Mouse (Mus musculus): ENCODE results near the gene Ccdc183. TPM values are rescaled to one million over a fixed set of nuclear protein-coding genes. Genes with fewer than 3 reads are reported as not detected.

Gene Ccdc183
- polyA plus RNA-seq, 1 experiment from 2014 or later, result 0.12 TPM

Other genes with a start within 250 kb of the Ccdc183 start
- 45.3 and 51.0 TPM in 2 replicates for gene Sapcd2, start 245.4 kb downstream of the Ccdc183 start, polyA plus RNA-seq (2014; fragmentation: Nextera tagmentation; extraction: Ambion mirVana)
- 0.25 and 0.45 TPM in 2 replicates for gene Entpd2, start 221.8 kb downstream of the Ccdc183 start, polyA plus RNA-seq (2014; fragmentation: Nextera tagmentation; extraction: Ambion mirVana)
- gene Npdc1, start 218.3 kb downstream of the Ccdc183 start, polyA plus RNA-seq (2014; fragmentation: Nextera tagmentation; extraction: Ambion mirVana), result 7.0 and 8.1 TPM in 2 replicates
- 0.09 TPM in 1 of 2 replicates, not detected in the other for gene Fut7, start 194.4 kb downstream of the Ccdc183 start, polyA plus RNA-seq (2014; fragmentation: Nextera tagmentation; extraction: Ambion mirVana)
- gene Abca2, start 189.0 kb downstream of the Ccdc183 start, polyA plus RNA-seq (2014; fragmentation: Nextera tagmentation; extraction: Ambion mirVana), result 3.9 and 4.5 TPM in 2 replicates
- 0.21 TPM in 1 of 2 replicates, not detected in the other for gene Clic3, start 160.8 kb downstream of the Ccdc183 start, polyA plus RNA-seq (2014; fragmentation: Nextera tagmentation; extraction: Ambion mirVana)
- gene Paxx, start 156.6 kb downstream of the Ccdc183 start, polyA plus RNA-seq (2014; fragmentation: Nextera tagmentation; extraction: Ambion mirVana), result 9.2 and 14.3 TPM in 2 replicates
- gene Ptgds, start 147.6 kb downstream of the Ccdc183 start, polyA plus RNA-seq (2014; fragmentation: Nextera tagmentation; extraction: Ambion mirVana), result not detected in 2 replicates
- not detected in 2 replicates for gene Lcn12, start 123.8 kb downstream of the Ccdc183 start, polyA plus RNA-seq (2014; fragmentation: Nextera tagmentation; extraction: Ambion mirVana)
- 63.3 and 63.6 TPM in 2 replicates for gene Fbxw5, start 116.9 kb downstream of the Ccdc183 start, polyA plus RNA-seq (2014; fragmentation: Nextera tagmentation; extraction: Ambion mirVana)
- 14.9 and 16.8 TPM in 2 replicates for gene C8g, start 116.0 kb downstream of the Ccdc183 start, polyA plus RNA-seq (2014; fragmentation: Nextera tagmentation; extraction: Ambion mirVana)
- 28.0 and 31.0 TPM in 2 replicates for gene Traf2, start 70.7 kb downstream of the Ccdc183 start, polyA plus RNA-seq (2014; fragmentation: Nextera tagmentation; extraction: Ambion mirVana)
- gene Edf1, start 59.8 kb downstream of the Ccdc183 start, polyA plus RNA-seq (2014; fragmentation: Nextera tagmentation; extraction: Ambion mirVana), result 367 and 380 TPM in 2 replicates
- 1.3 and 1.8 TPM in 2 replicates for gene Mamdc4, start 42.8 kb downstream of the Ccdc183 start, polyA plus RNA-seq (2014; fragmentation: Nextera tagmentation; extraction: Ambion mirVana)
- 112 and 116 TPM in 2 replicates for gene Phpt1, start 42.5 kb downstream of the Ccdc183 start, polyA plus RNA-seq (2014; fragmentation: Nextera tagmentation; extraction: Ambion mirVana)
- gene Ajm1, start 35.9 kb downstream of the Ccdc183 start, polyA plus RNA-seq (2014; fragmentation: Nextera tagmentation; extraction: Ambion mirVana), result 0.21 TPM in 1 of 2 replicates, not detected in the other
- gene Rabl6, start 9.2 kb downstream of the Ccdc183 start, polyA plus RNA-seq (2014; fragmentation: Nextera tagmentation; extraction: Ambion mirVana), result 59.3 and 67.7 TPM in 2 replicates
- 12.1 and 13.4 TPM in 2 replicates for gene Tmem141, start 4.3 kb upstream of the Ccdc183 start, polyA plus RNA-seq (2014; fragmentation: Nextera tagmentation; extraction: Ambion mirVana)
- 31.1 and 33.4 TPM in 2 replicates for gene Fcna, start 10.4 kb upstream of the Ccdc183 start, polyA plus RNA-seq (2014; fragmentation: Nextera tagmentation; extraction: Ambion mirVana)
- not detected in 2 replicates for gene Lcn8, start 35.4 kb upstream of the Ccdc183 start, polyA plus RNA-seq (2014; fragmentation: Nextera tagmentation; extraction: Ambion mirVana)
- gene Lcn5, start 40.3 kb upstream of the Ccdc183 start, polyA plus RNA-seq (2014; fragmentation: Nextera tagmentation; extraction: Ambion mirVana), result not detected in 2 replicates
- gene Lcn6, start 59.1 kb upstream of the Ccdc183 start, polyA plus RNA-seq (2014; fragmentation: Nextera tagmentation; extraction: Ambion mirVana), result not detected in 2 replicates
- not detected in 2 replicates for gene Lcn10, start 65.0 kb upstream of the Ccdc183 start, polyA plus RNA-seq (2014; fragmentation: Nextera tagmentation; extraction: Ambion mirVana)
- gene Obp2a, start 82.4 kb upstream of the Ccdc183 start, polyA plus RNA-seq (2014; fragmentation: Nextera tagmentation; extraction: Ambion mirVana), result not detected in 2 replicates
- gene Bmyc, start 89.1 kb upstream of the Ccdc183 start, polyA plus RNA-seq (2014; fragmentation: Nextera tagmentation; extraction: Ambion mirVana), result 35.6 and 37.8 TPM in 2 replicates
- not detected in 2 replicates for gene Obp2b, start 119.3 kb upstream of the Ccdc183 start, polyA plus RNA-seq (2014; fragmentation: Nextera tagmentation; extraction: Ambion mirVana)
- gene Lcn3, start 147.9 kb upstream of the Ccdc183 start, polyA plus RNA-seq (2014; fragmentation: Nextera tagmentation; extraction: Ambion mirVana), result not detected in 2 replicates
- not detected in 2 replicates for gene Lcn11, start 159.3 kb upstream of the Ccdc183 start, polyA plus RNA-seq (2014; fragmentation: Nextera tagmentation; extraction: Ambion mirVana)
- not detected in 2 replicates for gene Gm13539, start 164.6 kb upstream of the Ccdc183 start, polyA plus RNA-seq (2014; fragmentation: Nextera tagmentation; extraction: Ambion mirVana)
- gene Glt6d1, start 198.2 kb upstream of the Ccdc183 start, polyA plus RNA-seq (2014; fragmentation: Nextera tagmentation; extraction: Ambion mirVana), result not detected in 2 replicates
- gene Lcn9, start 205.5 kb upstream of the Ccdc183 start, polyA plus RNA-seq (2014; fragmentation: Nextera tagmentation; extraction: Ambion mirVana), result not detected in 2 replicates
- gene Sohlh1, start 229.6 kb upstream of the Ccdc183 start, polyA plus RNA-seq (2014; fragmentation: Nextera tagmentation; extraction: Ambion mirVana), result not detected in 2 replicates
- gene Kcnt1, start 246.1 kb upstream of the Ccdc183 start, polyA plus RNA-seq (2014; fragmentation: Nextera tagmentation; extraction: Ambion mirVana), result 0.33 TPM in 1 of 2 replicates, not detected in the other

All from liver, embryonic 11.5 days (tissue).